Mouse (Mus musculus): Measurements from ENCODE around the gene Foxj2. TPM values are rescaled to one million over a fixed set of nuclear protein-coding genes. Genes with fewer than 3 reads are reported as not detected.
A peak's percentile ranks its signal among the peaks of the same experiment; 100 is the strongest.

The Foxj2 gene
- total and polyA plus RNA-seq, 3 experiments: 1.9 to 5.4 (median 2.5) TPM

DNA sequence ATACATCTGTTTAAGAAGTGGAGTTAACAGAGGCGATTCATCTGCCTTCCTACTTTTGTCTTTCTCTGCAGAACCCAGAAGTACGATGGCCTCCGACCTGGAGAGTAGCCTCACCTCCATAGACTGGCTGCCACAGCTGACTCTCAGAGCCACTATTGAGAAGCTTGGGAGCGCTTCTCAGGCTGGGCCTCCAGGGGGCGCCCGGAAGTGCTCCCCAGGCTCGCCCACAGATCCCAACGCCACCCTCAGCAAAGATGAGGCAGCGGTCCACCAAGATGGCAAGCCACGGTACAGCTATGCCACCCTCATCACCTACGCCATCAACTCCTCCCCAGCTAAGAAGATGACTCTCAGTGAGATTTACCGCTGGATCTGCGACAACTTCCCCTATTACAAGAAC is 8.4 kb downstream of the Foxj2 start:
- TF ChIP-seq UBTF (IDR thresholded peaks at IDR 0.05; ENCODE audit: low read depth, low read length) (no peak), CHD2 (IDR thresholded peaks at IDR 0.05; ENCODE audit: low read length) (no peak), CTCF (conservative IDR thresholded peaks at IDR 0.05 in 1 of 2, IDR thresholded peaks at IDR 0.05 in 1 of 2; ENCODE audit: low read depth in 2 of 2, low read length in 2 of 2) (peak in 1 of 2 experiments; percentile 70; a peak in 2 of 4 replicates), CHD1 (IDR thresholded peaks at IDR 0.05; ENCODE audit: low read depth, low read length) (no peak), SMC3 (IDR thresholded peaks at IDR 0.05; ENCODE audit: low read depth, low read length) (peak; percentile 51), RAD21 (IDR thresholded peaks at IDR 0.05; ENCODE audit: low read depth, low read length) (peak; percentile 15)
- peaks cover 33 to 52% of the 10 kb centered on the region in 2 experiments for H3K36me3 ChIP-seq (replicated peaks in 1 of 2; ENCODE audit: control insufficient read depth in 1 of 2, insufficient read depth in 1 of 2, low read length in 1 of 2)
- H3K4me2 ChIP-seq (ENCODE audit: insufficient read depth, low read depth, poor library complexity, severe bottlenecking): no peak overlapping the region
- H3K27ac ChIP-seq (ENCODE audit: insufficient read depth, low read depth): no peak overlapping the region
- no peaks in the 10 kb centered on the region for H3K9me3 ChIP-seq (replicated peaks; ENCODE audit: low read length)
- H3K27me3 ChIP-seq (replicated peaks): no peaks in the 10 kb centered on the region
- peaks cover 25 to 40% of the 10 kb centered on the region in 2 experiments for H3K4me1 ChIP-seq (ENCODE audit: control insufficient read depth in 1 of 2, insufficient read depth in 2 of 2)
- H3K79me2 ChIP-seq (replicated peaks; ENCODE audit: control insufficient read depth, extremely low read depth, insufficient read depth, poor library complexity, severe bottlenecking): 0 out of 2 replicates have a peak, but pooled peaks cover 3% of the 10 kb centered on the region
- in situ Hi-C loops (cut with MboI; ENCODE audit: low pct_ligation_motif_present, low pct_unique_long_range_greater_than_20kb, low sequenced_read_pairs): no loop called here
- dilution Hi-C loops (cut with MboI; ENCODE audit: extremely low pct_ligation_motif_present, extremely low pct_unique_long_range_greater_than_20kb, low sequenced_read_pairs): no loop called here
- no peak overlapping the region for H3K9ac ChIP-seq (ENCODE audit: insufficient read depth, low read depth)
- DNase-seq (ENCODE audit: extremely low read depth): no peak
- no peak overlapping the region for H3K4me3 ChIP-seq (replicated peaks in 1 of 3; ENCODE audit: low read depth in 2 of 3, low read length in 2 of 3, poor library complexity in 1 of 3)

DNA sequence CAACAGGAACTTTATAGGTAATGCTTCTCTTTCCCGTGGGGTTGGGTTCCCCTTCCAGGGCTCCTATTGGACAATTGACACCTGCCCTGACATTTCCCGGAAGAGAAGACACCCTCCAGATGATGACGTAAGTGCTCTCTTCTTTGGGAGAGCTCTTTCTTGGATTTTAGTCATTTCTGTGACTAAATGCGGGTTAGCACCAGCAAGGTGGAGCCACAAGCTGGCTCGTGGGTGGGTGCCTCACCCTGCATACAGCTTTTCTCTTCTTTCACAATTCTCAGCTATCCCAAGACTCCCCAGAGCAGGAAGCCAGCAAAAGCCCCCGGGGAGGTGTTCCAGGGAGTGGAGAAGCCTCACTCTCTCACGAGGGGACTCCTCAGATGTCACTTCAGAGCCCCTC is 13.2 kb downstream of the Foxj2 start:
- no peak overlapping the region for H3K9ac ChIP-seq (ENCODE audit: insufficient read depth, low read depth)
- H3K27ac ChIP-seq (ENCODE audit: insufficient read depth, low read depth): no peak overlapping the region
- no peak for TF ChIP-seq MAFK (IDR thresholded peaks at IDR 0.05; ENCODE audit: insufficient replicate concordance, low read length)
- no peak for TF ChIP-seq CHD2 (IDR thresholded peaks at IDR 0.05; ENCODE audit: low read length)
- TF ChIP-seq EP300 (IDR thresholded peaks at IDR 0.05; ENCODE audit: low read length): no peak
- no peak for TF ChIP-seq TCF12 (IDR thresholded peaks at IDR 0.05; ENCODE audit: low read depth, low read length)
- no peak for TF ChIP-seq ZMIZ1 (IDR thresholded peaks at IDR 0.05; ENCODE audit: low read depth, low read length)
- no peak for TF ChIP-seq USF1 (IDR thresholded peaks at IDR 0.05; ENCODE audit: low read depth, low read length)
- TF ChIP-seq GABPA (IDR thresholded peaks at IDR 0.05; ENCODE audit: insufficient replicate concordance, low read depth, low read length): no peak
- TF ChIP-seq CTCF (conservative IDR thresholded peaks at IDR 0.05 in 1 of 2, IDR thresholded peaks at IDR 0.05 in 1 of 2; ENCODE audit: low read depth in 2 of 2, low read length in 2 of 2): no peak
- TF ChIP-seq BHLHE40 (IDR thresholded peaks at IDR 0.05; ENCODE audit: low read depth, low read length): no peak
- TF ChIP-seq KAT2A (IDR thresholded peaks at IDR 0.05; ENCODE audit: insufficient replicate concordance, low read length): no peak
- TF ChIP-seq ZNF384 (IDR thresholded peaks at IDR 0.05; ENCODE audit: low read depth, low read length): no peak
- no peak for TF ChIP-seq MAZ (IDR thresholded peaks at IDR 0.05; ENCODE audit: low read depth, low read length)
- TF ChIP-seq MAX (IDR thresholded peaks at IDR 0.05; ENCODE audit: low read length): no peak
- TF ChIP-seq ZKSCAN1 (IDR thresholded peaks at IDR 0.05; ENCODE audit: borderline replicate concordance, low read depth, low read length): no peak
- no peaks in the 10 kb centered on the region for H3K27me3 ChIP-seq (replicated peaks)
- no peaks in the 10 kb centered on the region for H3K79me2 ChIP-seq (replicated peaks; ENCODE audit: control insufficient read depth, extremely low read depth, insufficient read depth, poor library complexity, severe bottlenecking)
- no peak overlapping the region for H3K4me2 ChIP-seq (ENCODE audit: insufficient read depth, low read depth, poor library complexity, severe bottlenecking)
- no peak overlapping the region for H3K4me3 ChIP-seq (replicated peaks in 1 of 3; ENCODE audit: low read depth in 2 of 3, low read length in 2 of 3, poor library complexity in 1 of 3)
- peaks cover 3 to 40% of the 10 kb centered on the region in 2 experiments for H3K4me1 ChIP-seq (ENCODE audit: control insufficient read depth in 1 of 2, insufficient read depth in 2 of 2)
- in situ Hi-C loops (cut with MboI; ENCODE audit: low pct_ligation_motif_present, low pct_unique_long_range_greater_than_20kb, low sequenced_read_pairs): no loop called here
- peaks cover 9% of the 10 kb centered on the region for H3K9me3 ChIP-seq (replicated peaks; ENCODE audit: low read length)
- peaks cover 64 to 89% of the 10 kb centered on the region in 2 experiments for H3K36me3 ChIP-seq (replicated peaks in 1 of 2; ENCODE audit: control insufficient read depth in 1 of 2, insufficient read depth in 1 of 2, low read length in 1 of 2)
- DNase-seq (ENCODE audit: extremely low read depth): no peak
- dilution Hi-C loops (cut with MboI; ENCODE audit: extremely low pct_ligation_motif_present, extremely low pct_unique_long_range_greater_than_20kb, low sequenced_read_pairs): no loop called here
